Mouse (Mus musculus) hindbrain, embryonic 16.5 days (tissue): ENCODE data around the gene Irak2. TPM values are rescaled to one million over a fixed set of nuclear protein-coding genes. Genes with fewer than 3 reads are reported as not detected.

ENCODE experiments used
- ATAC-seq: fragments of 200-750 bp; cut with Nextera tagmentation; 2 replicates; pipeline ENCODE4 v1.8.0; 2017; ENCODE audit warnings: moderate TSS enrichment, moderate library complexity
- H3K27ac ChIP-seq: fragments of 300-500 bp; sonication (generic); 2 replicates; pipeline ENCODE4 v1.5.1; 2014; ENCODE audit warnings: low read depth, mild to moderate bottlenecking, control low read depth, low read length, moderate library complexity
- H3K27me3 ChIP-seq: fragments of 300-500 bp; sonication (generic); replicated peaks from 2 replicates; pipeline ENCODE4 v1.6.1; 2014; ENCODE audit warnings: low read length; ENCODE audit not compliant: control insufficient read depth, insufficient read depth
- H3K36me3 ChIP-seq: fragments of 300-500 bp; sonication (generic); 2 replicates; pipeline ENCODE4 v1.6.1; 2014; ENCODE audit warnings: mild to moderate bottlenecking, low read length, moderate library complexity, mixed read lengths; ENCODE audit not compliant: control insufficient read depth, insufficient read depth
- H3K4me1 ChIP-seq: fragments of 300-500 bp; sonication (generic); 2 replicates; pipeline ENCODE4 v1.6.1; 2014; ENCODE audit warnings: low read depth, low read length; ENCODE audit not compliant: control insufficient read depth, insufficient read depth
- H3K4me2 ChIP-seq: fragments of 300-500 bp; sonication (generic); 2 replicates; pipeline ENCODE4 v1.6.1; 2014; ENCODE audit warnings: mild to moderate bottlenecking, low read length, control low read depth, moderate library complexity
- H3K4me3 ChIP-seq: fragments of 300-500 bp; sonication (generic); 2 replicates; pipeline ENCODE4 v1.5.1; 2014; ENCODE audit warnings: mild to moderate bottlenecking, low read length, control low read depth, moderate library complexity
- H3K9ac ChIP-seq: fragments of 300-500 bp; sonication (generic); 2 replicates; pipeline ENCODE4 v1.6.1; 2014; ENCODE audit warnings: low read depth, mild to moderate bottlenecking, control low read depth, low read length, moderate library complexity
- H3K9me3 ChIP-seq: fragments of 300-500 bp; sonication (generic); 2 replicates; pipeline ENCODE4 v1.6.1; 2014; ENCODE audit warnings: mild to moderate bottlenecking, low read length, moderate library complexity; ENCODE audit not compliant: control insufficient read depth
- WGBS: fragments of 180-500 bp; shearing (Covaris S2); extraction: QIAGEN DNeasy Blood & Tissue Kit; methylation state at CpG from one replicate; pipeline ENCODE4 v1.1.7; 2014; 5-methylcytosine and 5-hydroxymethylcytosine counted together
- polyA plus RNA-seq: library from polyadenylated mRNA; unstranded; fragments of >200 nt; fragmentation: Nextera tagmentation; extraction: Ambion mirVana; gene quantifications from 2 replicates; pipeline ENCODE4 v1.2.1, GENCODE M21; 2015

Gene Irak2
- polyA plus RNA-seq, 1 experiment from 2014 or later: 2.8 TPM

- Histone ChIP-seq H3K27ac (no peak overlapping the region), H3K4me1 (no peaks in the 10 kb centered on the region), H3K4me3 (no peak overlapping the region), H3K9me3 (no peaks in the 10 kb centered on the region), H3K27me3 (no peaks in the 10 kb centered on the region), H3K9ac (no peak overlapping the region), H3K4me2 (no peak overlapping the region), H3K36me3 (no peaks in the 10 kb centered on the region)
- WGBS: 75% methylated on average over 4 of the region's 4 CpGs
- no peak for ATAC-seq
Measured at GRCm38 (mm10) chr6:113650197-113650640, 12.0 kb downstream of the Irak2 start.

- Histone ChIP-seq H3K36me3 (no peaks in the 10 kb centered on the region), H3K9me3 (no peaks in the 10 kb centered on the region), H3K4me3 (no peak overlapping the region), H3K9ac (no peak overlapping the region), H3K27me3 (no peaks in the 10 kb centered on the region), H3K4me1 (no peaks in the 10 kb centered on the region), H3K4me2 (no peak overlapping the region), H3K27ac (no peak overlapping the region)
- whole genome bisulfite sequencing: 76% methylated on average over 3 of the region's 3 CpGs
- no peak for ATAC-seq
Measured at GRCm38 (mm10) chr6:113651626-113652025, 13.4 kb downstream of the Irak2 start.

GRCm38 (mm10) chr6:113653551-113653950, 15.3 kb downstream of the Irak2 start:
- WGBS: 92% methylated on average over 7 of the region's 7 CpGs
- no peaks in the 10 kb centered on the region for H3K36me3 ChIP-seq

GRCm38 (mm10) chr6:113654102-113654501, 15.8 kb downstream of the Irak2 start:
- no peaks in the 10 kb centered on the region for H3K36me3 ChIP-seq
- no peak overlapping the region for H3K27ac ChIP-seq
- H3K9me3 ChIP-seq: no peaks in the 10 kb centered on the region
- H3K4me1 ChIP-seq: no peaks in the 10 kb centered on the region
- no peak overlapping the region for H3K4me3 ChIP-seq
- no peaks in the 10 kb centered on the region for H3K27me3 ChIP-seq
- ATAC-seq: no peak
- WGBS: 81% methylated on average over 8 of the region's 8 CpGs
- H3K4me2 ChIP-seq: no peak overlapping the region
- H3K9ac ChIP-seq: no peak overlapping the region

More at GRCm38 (mm10) chr6:113653551-113653950, 15.3 kb downstream of the Irak2 start:
- no peak overlapping the region for H3K4me2 ChIP-seq
- no peak for ATAC-seq
- H3K9ac ChIP-seq: no peak overlapping the region
- no peaks in the 10 kb centered on the region for H3K9me3 ChIP-seq
- H3K4me3 ChIP-seq: no peak overlapping the region
- H3K4me1 ChIP-seq: no peaks in the 10 kb centered on the region
- no peak overlapping the region for H3K27ac ChIP-seq
- H3K27me3 ChIP-seq: no peaks in the 10 kb centered on the region

DNA sequence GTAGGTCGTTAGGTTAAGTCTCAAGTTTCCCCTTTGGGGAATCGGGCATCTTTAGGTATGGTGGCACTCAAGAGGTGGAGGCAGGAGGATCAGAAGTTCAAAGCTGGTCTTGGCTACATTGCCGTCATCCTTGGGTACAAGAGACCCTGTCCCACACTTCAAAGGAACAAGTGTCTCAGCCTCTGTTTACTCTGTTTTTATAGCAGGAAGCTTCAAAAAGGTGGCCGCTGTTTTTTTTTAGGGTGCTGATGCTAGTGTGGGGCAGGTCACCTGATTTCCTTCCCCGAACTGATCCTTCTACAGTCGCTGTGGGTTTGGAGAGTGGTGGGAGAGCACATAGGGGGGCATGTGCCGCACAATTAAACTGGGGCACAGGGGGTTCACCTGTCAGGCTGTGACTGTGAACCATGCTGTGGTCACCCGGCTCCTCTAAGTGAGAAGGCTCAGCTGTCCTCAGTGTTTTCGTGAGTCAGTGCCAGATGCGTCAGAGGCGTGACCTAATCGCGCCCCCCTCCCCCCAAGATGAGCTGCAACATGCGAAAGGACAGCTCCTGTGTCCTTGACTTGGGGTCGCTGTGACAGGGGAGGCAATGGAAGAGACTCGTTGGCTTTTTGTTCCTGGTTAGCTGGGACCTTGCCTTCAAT, 16.6 kb downstream of the Irak2 start:
- Histone ChIP-seq H3K9ac (no peak overlapping the region), H3K27me3 (no peaks in the 10 kb centered on the region), H3K4me1 (no peaks in the 10 kb centered on the region), H3K4me3 (no peak overlapping the region), H3K9me3 (no peaks in the 10 kb centered on the region), H3K27ac (no peak overlapping the region), H3K36me3 (no peaks in the 10 kb centered on the region), H3K4me2 (no peak overlapping the region)
- no peak for ATAC-seq
- 84% methylated on average over 16 of the region's 16 CpGs for WGBS

DNA sequence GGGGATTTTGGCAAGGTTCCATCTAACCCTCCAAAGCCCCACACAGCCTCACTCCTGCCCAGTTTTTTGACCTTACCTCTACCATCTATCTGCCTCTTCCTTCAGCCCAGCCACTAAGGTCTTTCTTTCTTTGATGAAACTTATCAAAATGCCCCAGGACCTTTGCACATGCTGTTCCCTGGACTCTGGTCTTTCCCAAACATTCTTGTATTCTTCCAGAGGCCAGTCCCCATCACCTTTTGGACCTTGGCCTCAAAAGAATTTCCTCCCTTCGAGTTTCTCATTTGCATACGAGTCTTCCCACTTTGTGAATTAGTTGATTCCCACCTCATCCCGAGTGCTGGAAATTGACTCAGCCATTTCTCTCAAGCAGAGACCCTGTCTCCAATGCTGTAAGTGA, 17.2 kb downstream of the Irak2 start:
- H3K36me3 ChIP-seq: no peaks in the 10 kb centered on the region
- H3K4me3 ChIP-seq: no peak overlapping the region
- WGBS: 88% methylated on average over 3 of the region's 3 CpGs
- H3K4me2 ChIP-seq: no peak overlapping the region
- no peaks in the 10 kb centered on the region for H3K9me3 ChIP-seq
- H3K27ac ChIP-seq: no peak overlapping the region
- no peaks in the 10 kb centered on the region for H3K4me1 ChIP-seq
- H3K9ac ChIP-seq: no peak overlapping the region
- no peak for ATAC-seq
- H3K27me3 ChIP-seq: no peaks in the 10 kb centered on the region

DNA sequence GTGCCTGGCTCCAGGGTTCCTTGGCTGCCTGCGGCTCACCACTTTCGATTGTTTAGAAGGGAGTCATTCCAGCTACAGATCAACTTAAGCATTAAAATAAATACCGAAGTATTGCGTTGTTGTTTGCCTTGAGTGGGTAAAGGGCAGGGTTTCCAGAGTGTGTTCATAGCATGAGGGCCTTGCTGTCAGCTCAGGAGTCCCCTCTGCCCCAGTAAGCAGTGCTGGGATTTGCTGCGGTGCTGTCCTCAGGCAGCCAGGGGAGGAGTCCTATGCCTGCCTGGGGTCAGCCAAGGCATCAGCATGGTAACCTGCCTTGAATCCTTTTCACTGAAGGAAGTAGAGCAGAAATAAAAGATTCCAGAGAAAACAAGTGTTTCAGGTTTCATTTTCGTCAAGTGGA, 18.6 kb downstream of the Irak2 start:
- H3K4me3 ChIP-seq: no peak overlapping the region
- 83% methylated on average over 6 of the region's 6 CpGs for WGBS
- H3K9ac ChIP-seq: no peak overlapping the region
- ATAC-seq: no peak
- no peaks in the 10 kb centered on the region for H3K4me1 ChIP-seq
- H3K27me3 ChIP-seq: no peaks in the 10 kb centered on the region
- H3K36me3 ChIP-seq: no peaks in the 10 kb centered on the region
- no peaks in the 10 kb centered on the region for H3K9me3 ChIP-seq
- no peak overlapping the region for H3K27ac ChIP-seq
- no peak overlapping the region for H3K4me2 ChIP-seq

DNA sequence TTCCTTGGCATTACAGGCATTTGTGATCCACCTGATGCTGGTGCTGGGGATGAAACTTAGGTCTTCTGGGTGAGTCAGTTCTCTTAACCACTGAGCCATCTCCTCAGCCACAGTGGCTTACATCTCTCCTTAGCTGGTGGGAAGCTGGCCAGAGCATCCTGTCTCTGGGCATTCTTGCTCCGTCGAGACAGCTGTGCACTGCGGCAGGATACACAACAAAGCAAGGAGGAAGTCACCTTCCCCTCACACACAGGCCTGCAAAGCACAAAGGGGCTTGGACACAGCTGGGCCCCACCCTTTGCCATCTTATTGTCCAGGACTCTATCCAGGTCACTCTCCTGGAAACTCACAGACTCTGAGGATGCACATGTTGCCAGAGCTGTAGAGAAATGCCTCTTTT, 20.0 kb downstream of the Irak2 start:
- Histone ChIP-seq H3K27ac (no peak overlapping the region), H3K4me3 (no peak overlapping the region), H3K4me1 (no peaks in the 10 kb centered on the region), H3K36me3 (no peaks in the 10 kb centered on the region), H3K27me3 (no peaks in the 10 kb centered on the region), H3K9ac (no peak overlapping the region), H3K4me2 (no peak overlapping the region), H3K9me3 (no peaks in the 10 kb centered on the region)
- ATAC-seq: no peak
- WGBS: 62% methylated on average over 3 of the region's 3 CpGs

- H3K9ac ChIP-seq: no peak overlapping the region
- H3K9me3 ChIP-seq: no peaks in the 10 kb centered on the region
- H3K36me3 ChIP-seq: no peaks in the 10 kb centered on the region
- H3K4me1 ChIP-seq: no peaks in the 10 kb centered on the region
- no peak overlapping the region for H3K27ac ChIP-seq
- H3K4me2 ChIP-seq: no peak overlapping the region
- no peak overlapping the region for H3K4me3 ChIP-seq
- no peaks in the 10 kb centered on the region for H3K27me3 ChIP-seq
- WGBS: 74% methylated on average over 8 of the region's 8 CpGs
- ATAC-seq: no peak
Measured at GRCm38 (mm10) chr6:113659648-113660491, 21.6 kb downstream of the Irak2 start.
